Mouse (Mus musculus): Measurements from ENCODE around the gene Rundc3b.

Rundc3b gene

DNA sequence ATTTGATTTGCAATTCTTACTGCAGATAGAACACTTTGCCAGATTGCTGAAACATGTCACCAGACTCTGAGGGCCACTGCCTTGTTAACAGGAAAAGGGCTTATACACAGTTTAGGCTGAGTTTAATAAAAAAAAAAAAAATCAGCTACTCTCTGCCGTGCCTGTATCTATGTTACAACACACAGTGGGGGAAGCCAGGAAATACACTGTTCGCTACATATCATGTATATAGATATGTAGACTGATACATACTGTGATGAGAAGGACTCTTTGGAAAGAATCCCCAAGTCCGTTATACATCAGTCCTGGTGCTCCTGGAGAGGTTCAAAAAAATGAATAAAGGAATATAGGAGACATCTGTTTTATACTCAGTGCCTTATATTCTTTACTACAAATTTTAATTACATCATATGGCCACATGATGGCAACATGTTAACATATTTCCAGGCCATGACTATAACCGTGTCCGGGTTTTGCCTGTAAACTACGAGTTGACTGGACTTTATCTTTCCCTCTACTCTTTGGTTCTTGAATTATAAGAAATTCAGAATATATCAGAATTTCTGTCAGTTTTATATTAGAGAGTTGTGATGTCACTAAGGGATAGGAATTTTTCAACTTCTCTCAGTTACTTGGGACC lies 133.2 kb downstream of the Rundc3b start:
- no peak for DNase-seq (ENCODE audit: extremely low read depth, low read depth, low spot score)

- DNase-seq (ENCODE audit: extremely low read depth, low read depth, low spot score), result no peak
These were observed 134.0 kb downstream of the Rundc3b start for GRCm38 (mm10) chr5:8488701-8489297.

DNA sequence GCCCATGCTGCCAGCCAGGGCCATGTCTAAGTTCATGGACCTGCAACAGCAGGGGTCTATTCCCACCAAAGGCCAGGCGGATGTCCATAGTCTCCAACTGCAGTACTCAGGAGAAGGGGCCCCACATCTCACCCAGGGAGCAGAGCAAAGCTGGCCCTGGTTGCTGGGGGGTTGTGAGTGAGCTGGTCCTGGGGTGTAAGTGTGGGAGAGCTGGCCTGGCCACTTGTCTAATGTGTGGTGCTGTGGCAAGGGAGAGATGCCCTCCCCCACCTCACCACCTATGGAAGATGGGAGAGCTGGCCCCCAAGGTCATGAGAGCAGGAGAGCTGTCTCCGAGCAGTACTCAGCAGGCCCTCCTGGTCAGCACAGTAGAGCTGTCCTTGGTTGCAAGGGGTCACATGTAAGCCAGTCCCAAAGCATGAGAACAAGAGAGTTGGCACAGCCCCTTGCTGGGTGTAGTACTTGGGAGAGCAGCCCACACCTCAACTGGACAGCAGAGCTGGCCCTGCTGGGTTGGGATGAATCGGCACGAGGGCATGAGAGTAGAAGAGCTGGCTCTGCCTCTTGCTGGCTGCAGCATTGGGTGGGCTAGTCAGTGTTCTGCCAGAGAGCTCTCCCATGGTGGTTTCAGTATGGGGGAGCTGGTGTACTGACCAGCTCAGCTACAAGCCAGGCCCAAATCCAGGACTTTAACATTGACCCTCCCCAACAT lies 134.6 kb downstream of the Rundc3b start:
- DNase-seq (ENCODE audit: extremely low read depth, low read depth, low spot score), result no peak

- no peak for DNase-seq (ENCODE audit: extremely low read depth, low read depth, low spot score)
These were observed 166.2 kb downstream of the Rundc3b start for GRCm38 (mm10) chr5:8456561-8456960.

GRCm38 (mm10) chr5:8455565-8455964 lies 167.2 kb downstream of the Rundc3b start:
- DNase-seq (ENCODE audit: extremely low read depth, low read depth, low spot score), result no peak
